Mouse (Mus musculus): ENCODE data around the gene Anks1.

Anks1 gene

DNA sequence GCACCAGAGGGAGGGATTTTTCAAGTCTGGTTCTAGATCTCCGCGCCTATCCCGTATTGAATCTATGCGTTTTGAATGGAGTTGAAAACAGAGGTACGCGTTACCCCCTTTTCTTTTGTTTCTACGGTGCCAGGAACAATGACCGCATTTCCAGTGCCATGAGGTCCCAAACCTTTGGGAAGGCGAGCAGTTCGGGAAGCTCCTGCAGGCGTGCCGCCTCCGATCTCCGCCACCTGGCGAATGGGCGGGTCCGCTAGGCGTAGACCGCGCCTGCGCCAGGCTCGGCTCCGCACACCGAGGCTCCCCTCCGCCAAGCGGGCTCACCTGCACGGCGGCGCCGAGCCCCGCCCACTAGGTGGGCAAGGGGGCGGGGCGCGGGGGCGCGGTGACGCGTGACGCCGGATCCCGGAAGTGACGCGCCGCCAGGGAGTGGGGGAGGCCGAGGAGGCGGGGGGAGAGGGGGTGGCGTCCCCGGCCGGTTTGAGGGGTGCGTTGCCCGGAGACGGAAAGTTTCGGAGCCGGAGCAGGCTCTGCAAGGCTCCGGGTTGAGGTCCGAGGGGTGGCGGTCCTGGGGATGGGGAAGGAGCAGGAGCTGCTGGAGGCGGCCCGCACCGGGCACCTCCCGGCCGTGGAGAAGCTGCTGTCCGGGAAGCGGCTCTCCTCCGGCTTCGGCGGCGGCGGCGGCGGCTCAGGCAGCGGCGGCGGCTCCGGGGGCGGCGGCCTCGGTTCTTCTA lies at the start of gene Anks1:
TSS of gene Anks1 (plus strand) at position 419 of the 734 bp plus-strand sequence.
- DNase-seq (ENCODE audit: low read depth, low spot score): peak; percentile 89

- DNase-seq (ENCODE audit: low read depth, low spot score): no peak
Measured at GRCm38 (mm10) chr17:27865461-27865860, 43.6 kb upstream of the Anks1 start.

DNA sequence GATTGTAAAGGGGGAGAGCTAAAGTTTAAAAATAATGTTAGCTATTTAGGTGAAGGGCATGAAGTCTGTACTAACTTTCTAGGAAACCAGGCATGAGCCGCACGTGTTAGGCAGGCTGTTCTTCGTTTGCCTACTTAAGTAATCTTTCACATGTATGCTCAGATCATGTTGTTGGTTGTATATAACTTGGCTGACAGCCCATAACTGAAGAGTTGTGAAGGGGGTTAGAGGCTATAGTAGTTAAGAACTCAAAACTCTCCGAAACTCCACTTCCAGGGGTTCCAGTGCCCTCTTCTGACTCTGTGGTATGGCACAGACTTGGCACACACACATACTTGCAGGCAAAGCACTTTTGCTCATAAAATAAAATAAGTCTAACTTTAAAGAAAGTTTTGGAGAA lies 42.4 kb upstream of the Anks1 start:
- DNase-seq (ENCODE audit: low read depth, low spot score): no peak

- peak; percentile 96 for DNase-seq (ENCODE audit: low read depth, low spot score)
Measured at GRCm38 (mm10) chr17:27871851-27872250, 37.3 kb upstream of the Anks1 start.

- no peak for DNase-seq (ENCODE audit: low read depth, low spot score)
Measured at GRCm38 (mm10) chr17:27873583-27873982, 35.5 kb upstream of the Anks1 start.

- DNase-seq (ENCODE audit: low read depth, low spot score): no peak
Measured at GRCm38 (mm10) chr17:27874510-27874909, 34.6 kb upstream of the Anks1 start.

DNA sequence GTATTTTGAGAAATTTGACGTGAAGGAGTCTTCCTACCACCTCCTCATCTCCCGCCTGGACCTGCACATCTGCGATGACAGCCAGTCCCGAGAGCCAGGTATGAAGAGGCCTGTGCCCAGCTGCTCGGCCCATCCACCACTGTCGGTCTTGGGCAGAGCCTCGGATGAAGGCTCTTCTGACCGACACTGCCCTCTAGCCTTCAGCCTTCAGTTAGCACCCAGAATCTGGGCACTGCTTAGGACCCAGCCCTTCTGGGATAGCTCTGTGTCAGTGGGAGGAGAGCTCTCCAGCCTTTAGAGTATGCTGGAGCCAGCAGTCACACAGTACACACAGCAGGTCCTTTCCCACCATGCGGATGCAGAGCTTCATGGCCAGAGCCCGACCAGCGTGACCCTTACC lies 27.6 kb upstream of the Anks1 start:
- peak; percentile 51 for DNase-seq (ENCODE audit: low read depth, low spot score)

GRCm38 (mm10) chr17:27883129-27883528 lies 26.0 kb upstream of the Anks1 start:
- DNase-seq (ENCODE audit: low read depth, low spot score): no peak

DNA sequence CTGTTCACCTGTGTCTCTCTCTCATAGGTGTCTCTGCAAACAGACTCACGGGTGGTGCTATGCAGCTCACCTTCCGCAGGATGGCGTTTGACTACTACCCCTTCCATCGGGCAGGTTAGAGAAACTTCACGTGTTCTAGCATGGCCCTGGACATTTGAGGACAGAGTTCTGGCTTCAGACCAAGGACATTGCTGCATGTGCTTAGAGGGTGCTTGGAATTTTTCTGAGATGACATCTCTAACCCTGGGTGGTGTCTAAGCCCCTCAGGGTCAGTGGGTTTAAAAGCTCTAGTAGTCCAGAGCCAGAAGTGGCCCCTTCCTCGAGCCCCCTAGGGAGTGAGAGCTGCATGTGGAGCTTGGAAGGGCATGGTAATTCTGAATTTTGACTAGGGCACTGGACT lies 25.1 kb upstream of the Anks1 start:
- DNase-seq (ENCODE audit: low read depth, low spot score): no peak

GRCm38 (mm10) chr17:27886499-27887210 lies 22.5 kb upstream of the Anks1 start:
- DNase-seq (ENCODE audit: low read depth, low spot score): no peak

DNA sequence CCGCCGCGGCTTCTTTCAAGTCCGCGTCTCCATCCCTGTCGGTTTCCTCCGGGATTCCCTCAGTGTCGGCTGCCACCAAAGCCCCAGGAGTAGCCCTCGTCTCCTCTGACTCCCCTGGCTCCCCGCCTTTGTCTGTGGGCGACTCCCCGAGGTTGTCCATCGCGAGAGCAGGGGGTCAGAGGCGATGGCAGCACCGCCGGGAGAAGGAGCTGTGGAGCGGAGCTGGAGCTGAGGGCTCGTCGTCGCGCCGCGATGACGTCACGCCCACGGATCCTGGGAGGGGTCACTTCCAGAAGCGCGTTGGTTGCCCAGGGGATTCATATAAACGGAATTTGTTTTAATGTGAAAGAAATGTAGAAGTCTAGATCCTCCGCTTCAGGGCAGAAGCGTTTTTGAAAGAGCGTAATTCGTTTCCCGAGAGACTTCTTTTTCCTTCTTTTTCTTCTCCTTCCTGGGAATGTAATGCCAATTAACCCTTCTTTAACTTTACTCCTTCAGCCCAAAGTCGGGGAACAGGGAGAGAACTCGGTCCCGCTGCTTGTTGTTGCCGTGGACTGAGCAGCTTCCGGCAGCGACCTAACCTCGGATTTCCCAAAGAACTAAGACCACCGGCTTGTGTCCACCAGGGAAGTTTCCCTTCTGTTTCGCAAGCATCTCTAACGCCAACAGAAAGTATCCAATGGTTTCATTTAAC lies 1.4 kb upstream of the Anks1 start:
- DNase-seq (ENCODE audit: low read depth, low spot score): peak; percentile 98

GRCm38 (mm10) chr17:27908206-27908887 lies 759 bp upstream of the Anks1 start:
- DNase-seq (ENCODE audit: low read depth, low spot score): no peak

GRCm38 (mm10) chr17:27909622-27910500 lies 755 bp downstream of the Anks1 start, which contains the start of gene Taf11:
Gene Taf11 (minus strand): TSS chr17:27909844.
- peak; percentile 94 for DNase-seq (ENCODE audit: low read depth, low spot score)

- DNase-seq (ENCODE audit: low read depth, low spot score): no peak
Measured at GRCm38 (mm10) chr17:27911371-27911770, 2.3 kb downstream of the Anks1 start.

DNA sequence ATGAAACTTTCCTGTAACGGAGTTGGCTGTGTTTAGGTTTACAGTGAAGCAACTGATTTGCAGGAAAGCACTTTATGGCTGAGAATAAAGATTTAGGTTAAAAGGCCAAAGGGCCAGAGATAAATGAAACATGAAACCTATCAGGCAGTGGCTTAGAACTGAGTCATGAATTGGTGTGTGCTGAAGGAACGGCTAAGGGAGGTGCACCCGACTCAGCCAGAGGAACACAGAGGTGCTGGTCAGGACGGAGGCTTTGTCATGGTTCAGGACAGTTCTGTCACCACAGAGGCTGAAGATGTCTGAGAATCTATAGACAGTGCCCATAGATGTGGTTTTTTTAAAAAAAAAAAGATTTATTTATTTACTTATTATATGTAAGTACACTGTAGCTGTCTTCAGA lies 5.6 kb downstream of the Anks1 start:
- DNase-seq (ENCODE audit: low read depth, low spot score): no peak

- no peak for DNase-seq (ENCODE audit: low read depth, low spot score)
Measured at GRCm38 (mm10) chr17:27916366-27916765, 7.3 kb downstream of the Anks1 start.

DNA sequence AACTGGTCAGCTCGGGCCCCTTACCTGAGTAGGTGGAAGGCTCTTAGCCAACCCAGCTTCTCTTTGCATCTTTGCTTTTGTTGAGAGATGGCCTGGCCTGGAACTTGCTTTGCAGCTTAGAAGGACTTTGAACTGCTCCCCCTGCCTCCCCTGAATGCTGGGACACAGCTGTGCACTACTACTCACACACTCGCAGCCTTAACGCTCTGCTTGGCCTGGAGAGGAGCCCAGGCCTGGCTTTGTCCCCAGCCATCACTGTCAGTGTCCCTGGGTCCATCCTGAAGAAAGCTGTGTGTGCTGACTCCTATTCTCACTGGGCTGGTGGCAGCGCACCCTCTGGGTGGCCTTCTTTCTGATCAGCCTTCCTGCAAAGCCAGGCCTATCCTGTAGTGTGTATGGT lies 11.6 kb downstream of the Anks1 start:
- DNase-seq (ENCODE audit: low read depth, low spot score): no peak

DNA sequence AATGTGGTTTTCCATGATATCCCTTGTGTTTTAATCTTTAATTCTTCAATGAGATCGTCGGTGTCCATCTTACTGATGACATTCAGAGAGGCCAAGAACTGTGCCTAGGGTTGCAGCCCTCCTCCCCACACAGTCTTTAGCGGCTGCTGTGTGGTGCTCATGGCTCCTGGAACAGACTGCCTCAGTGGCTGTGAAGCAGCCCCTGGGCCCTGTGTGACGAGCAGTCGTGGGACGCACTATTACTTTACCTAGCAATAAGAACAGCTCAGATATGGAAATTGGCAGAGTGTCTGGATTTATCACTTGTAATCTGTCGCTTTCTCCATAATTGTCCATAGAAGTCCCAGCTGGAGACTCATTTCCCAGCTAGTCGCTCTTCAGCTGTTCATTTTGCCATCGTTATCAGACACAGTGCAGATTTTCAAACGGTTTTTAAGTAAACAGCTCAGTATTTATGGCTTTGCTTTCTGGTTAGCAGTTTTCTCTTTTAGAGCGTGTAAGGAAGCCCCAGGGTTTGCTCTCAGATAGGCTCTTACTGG lies 13.1 kb downstream of the Anks1 start:
- peak; percentile 30 for DNase-seq (ENCODE audit: low read depth, low spot score)

DNA sequence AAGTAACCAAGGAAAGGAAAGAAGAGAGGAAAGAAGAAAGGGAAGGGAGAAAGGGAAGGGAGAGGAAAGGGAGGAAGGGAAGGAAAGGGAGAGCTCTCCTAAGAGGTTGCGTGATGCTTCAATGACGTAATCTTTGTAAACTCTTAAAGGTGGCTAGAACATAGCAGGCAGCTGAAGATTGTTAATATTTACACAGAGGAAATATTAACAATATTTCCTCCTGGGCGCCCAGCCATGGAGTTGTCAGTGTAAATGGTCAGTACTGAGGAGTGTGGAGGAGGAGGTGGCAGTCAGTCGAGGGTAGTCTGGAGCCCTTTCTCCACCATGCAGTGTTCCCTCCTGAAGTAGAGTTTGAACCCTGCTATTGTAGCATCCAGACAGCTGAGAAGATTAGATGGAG lies 15.9 kb downstream of the Anks1 start:
- no peak for DNase-seq (ENCODE audit: low read depth, low spot score)

DNA sequence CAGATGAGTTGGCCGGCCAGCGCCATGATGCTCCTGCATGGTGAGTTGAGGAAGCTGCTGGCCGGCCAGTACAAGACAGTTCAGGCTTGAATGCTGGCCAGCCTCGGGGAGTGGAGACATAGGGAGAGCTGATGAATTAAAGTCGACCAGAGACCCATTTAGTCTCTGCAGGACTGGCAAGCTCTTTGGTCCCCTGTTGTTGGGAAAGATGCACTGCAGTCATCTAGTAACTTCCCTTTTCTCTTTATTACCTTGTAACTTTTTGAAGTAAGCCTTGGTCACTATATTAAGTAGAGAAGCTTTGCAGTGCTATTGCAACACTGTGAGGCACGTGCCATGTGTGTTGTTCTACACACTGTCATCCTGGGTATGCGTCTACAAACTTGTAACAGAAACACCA lies 16.4 kb downstream of the Anks1 start:
- DNase-seq (ENCODE audit: low read depth, low spot score): no peak

GRCm38 (mm10) chr17:27930291-27930690 lies 21.2 kb downstream of the Anks1 start:
- DNase-seq (ENCODE audit: low read depth, low spot score): no peak
